Mouse (Mus musculus): ENCODE data around the gene Tecpr2. TPM values are rescaled to one million over a fixed set of nuclear protein-coding genes. Genes with fewer than 3 reads are reported as not detected.
A peak's percentile ranks its signal among the peaks of the same experiment; 100 is the strongest.

Tecpr2 gene
- polyA plus RNA-seq, 1 experiment from 2014 or later: 3.4 TPM

GRCm38 (mm10) chr12:110984598-110984997 is 95.5 kb downstream of the Tecpr2 start:
- Histone ChIP-seq H3K4me3 (no peak overlapping the region), H3K9me3 (replicated peaks) (no peaks in the 10 kb centered on the region), H3K4me2 (no peak overlapping the region), H3K36me3 (no peaks in the 10 kb centered on the region), H3K4me1 (peaks cover 23% of the 10 kb centered on the region), H3K27ac (no peak overlapping the region), H3K27me3 (replicated peaks) (peaks cover 13% of the 10 kb centered on the region; the same call in 1 of the 2 replicates), H3K9ac (no peak overlapping the region)
- no peak for ATAC-seq
- WGBS (ENCODE audit: insufficient replicate concordance): 70% methylated on average over 4 of the region's 4 CpGs

GRCm38 (mm10) chr12:110985141-110985540 is 96.1 kb downstream of the Tecpr2 start:
- Histone ChIP-seq H3K36me3 (no peaks in the 10 kb centered on the region), H3K9ac (no peak overlapping the region), H3K9me3 (replicated peaks) (no peaks in the 10 kb centered on the region), H3K4me1 (peaks cover 23% of the 10 kb centered on the region), H3K4me3 (no peak overlapping the region), H3K27me3 (replicated peaks) (peaks cover 13% of the 10 kb centered on the region; the same call in 1 of the 2 replicates), H3K27ac (no peak overlapping the region), H3K4me2 (no peak overlapping the region)
- no peak for ATAC-seq
- WGBS (ENCODE audit: insufficient replicate concordance): 73% methylated on average over 9 of the region's 9 CpGs

- Histone ChIP-seq H3K27me3 (replicated peaks) (0 out of 2 replicates have a peak, but pooled peaks cover 13% of the 10 kb centered on the region), H3K4me3 (no peak overlapping the region), H3K27ac (no peak overlapping the region), H3K4me2 (no peak overlapping the region), H3K9me3 (replicated peaks) (no peaks in the 10 kb centered on the region), H3K4me1 (peaks cover 31% of the 10 kb centered on the region), H3K9ac (no peak overlapping the region), H3K36me3 (no peaks in the 10 kb centered on the region)
- 77% methylated on average over 11 of the region's 11 CpGs for WGBS (ENCODE audit: insufficient replicate concordance)
- no peak for ATAC-seq
These were observed 97.7 kb downstream of the Tecpr2 start for GRCm38 (mm10) chr12:110986536-110987425.

GRCm38 (mm10) chr12:110989409-110989808 is 100.3 kb downstream of the Tecpr2 start:
- no peak for ATAC-seq
- no peak overlapping the region for H3K27ac ChIP-seq

GRCm38 (mm10) chr12:110990500-110990899 is 101.4 kb downstream of the Tecpr2 start:
- WGBS (ENCODE audit: insufficient replicate concordance): 87% methylated on average over 7 of the region's 7 CpGs
- Histone ChIP-seq H3K27ac (no peak overlapping the region; the same call in 1 of the 2 replicates), H3K9ac (no peak overlapping the region), H3K4me1 (peaks cover 45% of the 10 kb centered on the region), H3K36me3 (no peaks in the 10 kb centered on the region), H3K4me3 (no peak overlapping the region), H3K27me3 (replicated peaks) (0 out of 2 replicates have a peak, but pooled peaks cover 9% of the 10 kb centered on the region), H3K9me3 (replicated peaks) (no peaks in the 10 kb centered on the region), H3K4me2 (no peak overlapping the region)
- ATAC-seq: no peak

More at GRCm38 (mm10) chr12:110989409-110989808, 100.3 kb downstream of the Tecpr2 start:
- H3K4me2 ChIP-seq: no peak overlapping the region
- H3K9me3 ChIP-seq (replicated peaks): no peaks in the 10 kb centered on the region
- H3K36me3 ChIP-seq: no peaks in the 10 kb centered on the region
- H3K4me3 ChIP-seq: no peak overlapping the region
- H3K4me1 ChIP-seq: peaks cover 40% of the 10 kb centered on the region
- 81% methylated on average over 3 of the region's 3 CpGs for WGBS (ENCODE audit: insufficient replicate concordance)
- H3K9ac ChIP-seq: no peak overlapping the region
- H3K27me3 ChIP-seq (replicated peaks): 0 out of 2 replicates have a peak, but pooled peaks cover 9% of the 10 kb centered on the region

- Histone ChIP-seq H3K9me3 (replicated peaks) (no peaks in the 10 kb centered on the region), H3K36me3 (no peaks in the 10 kb centered on the region), H3K4me3 (peak overlapping the region; percentile 68), H3K27me3 (replicated peaks) (0 out of 2 replicates have a peak, but pooled peaks cover 9% of the 10 kb centered on the region), H3K4me2 (peak overlapping the region; percentile 87), H3K9ac (peak overlapping the region; percentile 77), H3K4me1 (peaks cover 45% of the 10 kb centered on the region), H3K27ac (peak overlapping the region; percentile 85)
- ATAC-seq: peak; percentile 91
- WGBS (ENCODE audit: insufficient replicate concordance): under 1% methylated on average over 23 of the region's 23 CpGs
These were observed 102.5 kb downstream of the Tecpr2 start for GRCm38 (mm10) chr12:110991361-110992127.

GRCm38 (mm10) chr12:110992128-110992553 is 103.1 kb downstream of the Tecpr2 start:
- Histone ChIP-seq H3K27ac (peak overlapping the region; percentile 85), H3K9me3 (replicated peaks) (no peaks in the 10 kb centered on the region), H3K4me1 (peaks cover 45% of the 10 kb centered on the region), H3K4me2 (peak overlapping the region; percentile 87), H3K4me3 (peak overlapping the region; percentile 68), H3K36me3 (no peaks in the 10 kb centered on the region), H3K27me3 (replicated peaks) (0 out of 2 replicates have a peak, but pooled peaks cover 6% of the 10 kb centered on the region), H3K9ac (peak overlapping the region; percentile 77)
- ATAC-seq: peak; percentile 95
- under 1% methylated on average over 24 of the region's 24 CpGs for WGBS (ENCODE audit: insufficient replicate concordance)

- ATAC-seq: no peak
- Histone ChIP-seq H3K4me3 (peak overlapping the region; percentile 68; the same call in 1 of the 2 replicates), H3K27ac (peak overlapping the region; percentile 10; the same call in 1 of the 2 replicates), H3K27me3 (replicated peaks) (0 out of 2 replicates have a peak, but pooled peaks cover 3% of the 10 kb centered on the region), H3K9me3 (replicated peaks) (peaks cover 2% of the 10 kb centered on the region), H3K36me3 (no peaks in the 10 kb centered on the region), H3K9ac (peak overlapping the region; percentile 77), H3K4me1 (peaks cover 45% of the 10 kb centered on the region), H3K4me2 (peak overlapping the region; percentile 87)
- 79% methylated on average over 12 of the region's 12 CpGs for WGBS (ENCODE audit: insufficient replicate concordance)
These were observed 103.7 kb downstream of the Tecpr2 start for GRCm38 (mm10) chr12:110992771-110993170.

GRCm38 (mm10) chr12:110993226-110993625 is 104.2 kb downstream of the Tecpr2 start:
- no peak overlapping the region for H3K4me2 ChIP-seq
- no peak overlapping the region for H3K9ac ChIP-seq
- no peaks in the 10 kb centered on the region for H3K27me3 ChIP-seq (replicated peaks)
- H3K4me3 ChIP-seq: no peak overlapping the region
- ATAC-seq: no peak
- H3K4me1 ChIP-seq: peaks cover 45% of the 10 kb centered on the region
- peaks cover 7% of the 10 kb centered on the region for H3K9me3 ChIP-seq (replicated peaks)
- 85% methylated on average over 3 of the region's 3 CpGs for WGBS (ENCODE audit: insufficient replicate concordance)
- H3K27ac ChIP-seq: peak overlapping the region; percentile 2; the same call in 1 of the 2 replicates
- no peaks in the 10 kb centered on the region for H3K36me3 ChIP-seq

- Histone ChIP-seq H3K4me2 (no peak overlapping the region), H3K4me1 (peaks cover 45% of the 10 kb centered on the region), H3K9me3 (replicated peaks) (peaks cover 12% of the 10 kb centered on the region), H3K9ac (no peak overlapping the region), H3K4me3 (no peak overlapping the region), H3K36me3 (no peaks in the 10 kb centered on the region), H3K27ac (no peak overlapping the region), H3K27me3 (replicated peaks) (no peaks in the 10 kb centered on the region)
- 38% methylated on average over 12 of the region's 12 CpGs for WGBS (ENCODE audit: insufficient replicate concordance)
- no peak for ATAC-seq
These were observed 105.6 kb downstream of the Tecpr2 start for GRCm38 (mm10) chr12:110994666-110995065.

GRCm38 (mm10) chr12:110998092-110998491 is 109.0 kb downstream of the Tecpr2 start:
- peaks cover 26% of the 10 kb centered on the region for H3K4me1 ChIP-seq
- H3K27me3 ChIP-seq (replicated peaks): no peaks in the 10 kb centered on the region
- no peak overlapping the region for H3K4me2 ChIP-seq
- H3K9me3 ChIP-seq (replicated peaks): peaks cover 12% of the 10 kb centered on the region
- H3K27ac ChIP-seq: no peak overlapping the region
- no peak for ATAC-seq
- WGBS (ENCODE audit: insufficient replicate concordance): 91% methylated on average over 11 of the region's 11 CpGs
- no peak overlapping the region for H3K4me3 ChIP-seq
- H3K9ac ChIP-seq: no peak overlapping the region
- H3K36me3 ChIP-seq: no peaks in the 10 kb centered on the region

All from liver, embryonic 12.5 days (tissue).